Mouse (Mus musculus) cerebellum, adult 2 months (tissue): ENCODE data around the gene Acad8.

Experiments
- CTCF ChIP-seq: fragments of 200-500 bp; IDR thresholded peaks from 2 replicates; pipeline ENCODE4 v1.5.1; 2011; ENCODE audit warnings: low read depth, mild to moderate bottlenecking, control low read depth, low read length, moderate library complexity, borderline replicate concordance; ENCODE audit not compliant: insufficient read depth
- POLR2A ChIP-seq: fragments of 200-500 bp; IDR thresholded peaks from 2 replicates; pipeline ENCODE4 v1.6.1; 2011; ENCODE audit warnings: low read length, control low read depth, borderline replicate concordance; ENCODE audit not compliant: insufficient read depth

- no peak for TF ChIP-seq CTCF
- no peak for TF ChIP-seq POLR2A
These were observed 5.5 kb downstream of the Acad8 start for GRCm38 (mm10) chr9:26993900-26994299.
